Mouse (Mus musculus) myocyte (in vitro differentiated cells): ENCODE measurements around the gene Kcna1. TPM values are rescaled to one million over a fixed set of nuclear protein-coding genes. Genes with fewer than 3 reads are reported as not detected.

Experiments used
- H3K27me3 ChIP-seq: one replicate; pipeline ENCODE4 v1.6.1; 2011; ENCODE audit not compliant: control insufficient read depth, insufficient read depth, insufficient read length
- H3K36me3 ChIP-seq: one replicate; pipeline ENCODE4 v1.6.1; 2011; ENCODE audit not compliant: control insufficient read depth, insufficient read depth
- H3K4me2 ChIP-seq: one replicate; pipeline ENCODE4 v1.6.1; 2011; ENCODE audit warnings: low read depth, control low read depth
- H3K4me3 ChIP-seq: one replicate; pipeline ENCODE4 v1.5.1; 2011; ENCODE audit warnings: mild to moderate bottlenecking, control low read depth, moderate library complexity
- H3K79me2 ChIP-seq: one replicate; pipeline ENCODE4 v1.6.1; 2011; ENCODE audit not compliant: control insufficient read depth, insufficient read depth
- H3ac ChIP-seq: one replicate; pipeline ENCODE4 v1.6.1; 2011; ENCODE audit not compliant: control insufficient read depth, insufficient read length
- CEBPB ChIP-seq: IDR thresholded peaks from 2 replicates; pipeline ENCODE4 v1.6.1; 2011; ENCODE audit warnings: mild to moderate bottlenecking, moderate library complexity; ENCODE audit not compliant: poor library complexity, insufficient read depth, severe bottlenecking
- E2F4 ChIP-seq: IDR thresholded peaks from one replicate; pipeline ENCODE4 v1.6.1; 2011; ENCODE audit warnings: mild to moderate bottlenecking, control low read depth, moderate library complexity; ENCODE audit not compliant: insufficient read depth
- MAX ChIP-seq: IDR thresholded peaks from one replicate; pipeline ENCODE4 v1.6.1; 2011; ENCODE audit warnings: low read depth, mild to moderate bottlenecking, control low read depth
- MYOD1 ChIP-seq, 3 experiments: IDR thresholded peaks; one replicate each; pipeline ENCODE4 v1.6.1; 2011; ENCODE audit warnings: control low read depth in 2 of 3, low read depth in 2 of 3, mild to moderate bottlenecking in 2 of 3, moderate library complexity in 1 of 3; ENCODE audit not compliant: insufficient read length in 2 of 3, control insufficient read depth in 1 of 3
- MYOG ChIP-seq, 3 experiments: IDR thresholded peaks; one replicate each; pipeline ENCODE4 v1.6.1; 2011; ENCODE audit warnings: control low read depth in 2 of 3, low read depth in 2 of 3, mild to moderate bottlenecking in 2 of 3; ENCODE audit not compliant: insufficient read length in 2 of 3, control insufficient read depth in 1 of 3, insufficient read depth in 1 of 3
- POLR2A ChIP-seq: IDR thresholded peaks from one replicate; pipeline ENCODE4 v1.6.1; 2011; ENCODE audit warnings: low read depth, mild to moderate bottlenecking, control low read depth, moderate library complexity; ENCODE audit not compliant: insufficient read length
- POLR2AphosphoS2 ChIP-seq: IDR thresholded peaks from one replicate; pipeline ENCODE4 v1.6.1; 2011; ENCODE audit warnings: low read depth, control low read depth; ENCODE audit not compliant: insufficient read length
- REST ChIP-seq: IDR thresholded peaks from one replicate; pipeline ENCODE4 v1.6.1; 2011; ENCODE audit warnings: mild to moderate bottlenecking, control low read depth, moderate library complexity; ENCODE audit not compliant: insufficient read depth, insufficient read length
- SRF ChIP-seq: IDR thresholded peaks from one replicate; pipeline ENCODE4 v1.6.1; 2011; ENCODE audit warnings: low read depth; ENCODE audit not compliant: control insufficient read depth, insufficient read length
- TCF12 ChIP-seq: IDR thresholded peaks from one replicate; pipeline ENCODE4 v1.6.1; 2011; ENCODE audit warnings: mild to moderate bottlenecking, control low read depth; ENCODE audit not compliant: poor library complexity, insufficient read depth, severe bottlenecking
- TCF3 ChIP-seq: IDR thresholded peaks from one replicate; pipeline ENCODE4 v1.6.1; 2011; ENCODE audit warnings: low read depth, control low read depth; ENCODE audit not compliant: insufficient read length
- USF1 ChIP-seq: IDR thresholded peaks from one replicate; pipeline ENCODE4 v1.6.1; 2011; ENCODE audit warnings: low read depth, mild to moderate bottlenecking, control low read depth, moderate library complexity
- polyA plus RNA-seq: library from polyadenylated mRNA; unstranded; fragments of >200 nt; fragmentation: generic; extraction: Trizol; gene quantifications from one replicate; pipeline ENCODE4 v1.2.1, GENCODE M21; 2012; ENCODE audit warnings: missing spikeins

Kcna1 gene
- not detected for polyA plus RNA-seq

DNA sequence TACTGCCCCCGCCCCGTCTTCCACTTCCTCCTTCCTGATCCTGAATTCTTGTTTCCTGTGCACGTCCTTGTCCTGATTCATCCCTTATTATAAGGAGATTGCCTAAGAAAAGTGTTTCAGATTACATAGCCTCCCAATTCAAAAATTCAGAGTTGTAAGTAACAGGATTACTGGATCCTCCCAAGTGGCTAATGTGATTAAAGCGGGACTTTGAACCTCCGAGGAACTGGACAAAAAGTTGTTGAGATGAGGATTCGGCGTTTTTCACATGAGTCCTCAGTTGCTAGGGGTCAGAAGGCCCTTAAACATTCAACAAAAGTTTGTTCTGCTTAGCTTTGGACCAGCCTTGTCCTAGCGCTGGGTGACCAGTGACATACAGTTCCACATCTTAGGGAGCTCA is at the start of gene Kcna1:
Gene Kcna1, minus strand, starts transcription at position 4 of the 400 bp plus-strand sequence.
- Histone ChIP-seq H3K36me3 (no peaks in the 10 kb centered on the region), H3K4me3 (no peak within 1 kb of the TSS), H3K27me3 (peaks cover 72% of the 10 kb centered on the region), H3K4me2 (no peak within 1 kb of the TSS), H3K79me2 (no peaks in the 10 kb centered on the region), H3ac (no peak within 1 kb of the TSS)
- TF ChIP-seq SRF (no peak), POLR2A (no peak), CEBPB (no peak), MAX (no peak), POLR2AphosphoS2 (no peak), MYOG (IDR thresholded peaks at IDR 0.05; ENCODE audit: control insufficient read depth in 1 of 3, insufficient read depth in 1 of 3, insufficient read length in 2 of 3, low read depth in 2 of 3) (no peak)

DNA sequence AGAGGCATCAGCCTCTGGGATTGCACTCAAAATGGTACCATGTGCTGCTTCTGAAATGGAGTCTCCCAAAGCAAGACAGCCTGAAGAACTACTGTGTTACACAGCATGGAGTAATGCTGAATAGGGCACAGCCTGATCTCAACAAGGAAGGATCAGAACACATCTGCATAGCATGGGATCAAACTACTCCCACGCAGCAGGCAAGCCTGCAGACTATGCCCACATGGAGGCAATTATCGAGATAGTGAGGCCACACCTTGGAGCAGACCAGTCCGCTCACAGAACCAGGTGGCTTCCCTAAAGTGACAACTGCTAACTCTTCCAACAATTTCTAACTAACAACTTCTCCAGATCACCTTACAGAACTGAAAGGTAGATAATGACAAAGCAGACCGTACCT is 40.9 kb upstream of the Kcna1 start:
- no peak overlapping the region for H3ac ChIP-seq
- no peaks in the 10 kb centered on the region for H3K79me2 ChIP-seq
- no peaks in the 10 kb centered on the region for H3K36me3 ChIP-seq
- H3K4me3 ChIP-seq = no peak overlapping the region
- H3K4me2 ChIP-seq = no peak overlapping the region
- no peak for TF ChIP-seq CEBPB
- TF ChIP-seq MAX = no peak
- no peak for TF ChIP-seq E2F4
- H3K27me3 ChIP-seq = no peaks in the 10 kb centered on the region

DNA sequence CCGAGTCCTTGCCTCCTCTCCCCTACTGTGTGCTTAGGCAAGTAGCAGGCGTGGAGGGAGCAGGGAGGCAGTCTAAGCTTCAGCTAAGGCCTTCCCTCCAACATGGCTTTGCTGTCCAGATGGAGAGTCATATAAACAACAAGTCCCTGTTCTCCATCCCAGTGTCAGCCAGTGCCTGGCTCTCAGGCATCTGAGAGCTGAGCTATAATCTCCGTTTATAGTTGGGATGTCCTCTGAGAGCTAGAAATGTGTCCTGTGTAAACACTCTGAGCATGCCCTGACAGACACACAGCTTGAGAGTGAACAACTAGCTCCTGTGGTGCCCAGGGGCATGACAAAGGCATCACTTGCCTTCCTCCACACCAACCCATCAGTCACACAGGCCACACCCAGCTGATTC is 39.0 kb upstream of the Kcna1 start:
- Histone ChIP-seq H3K4me2 (no peak overlapping the region), H3K79me2 (no peaks in the 10 kb centered on the region), H3ac (no peak overlapping the region), H3K4me3 (no peak overlapping the region), H3K36me3 (no peaks in the 10 kb centered on the region), H3K27me3 (no peaks in the 10 kb centered on the region)
- no peak for TF ChIP-seq TCF12
- no peak for TF ChIP-seq REST
- no peak for TF ChIP-seq TCF3
- no peak for TF ChIP-seq CEBPB
- TF ChIP-seq MAX = no peak
- no peak for TF ChIP-seq USF1
- TF ChIP-seq MYOG (IDR thresholded peaks at IDR 0.05; ENCODE audit: control insufficient read depth in 1 of 3, insufficient read depth in 1 of 3, insufficient read length in 2 of 3, low read depth in 2 of 3) = no peak
- TF ChIP-seq POLR2AphosphoS2 = no peak
- TF ChIP-seq POLR2A = no peak

DNA sequence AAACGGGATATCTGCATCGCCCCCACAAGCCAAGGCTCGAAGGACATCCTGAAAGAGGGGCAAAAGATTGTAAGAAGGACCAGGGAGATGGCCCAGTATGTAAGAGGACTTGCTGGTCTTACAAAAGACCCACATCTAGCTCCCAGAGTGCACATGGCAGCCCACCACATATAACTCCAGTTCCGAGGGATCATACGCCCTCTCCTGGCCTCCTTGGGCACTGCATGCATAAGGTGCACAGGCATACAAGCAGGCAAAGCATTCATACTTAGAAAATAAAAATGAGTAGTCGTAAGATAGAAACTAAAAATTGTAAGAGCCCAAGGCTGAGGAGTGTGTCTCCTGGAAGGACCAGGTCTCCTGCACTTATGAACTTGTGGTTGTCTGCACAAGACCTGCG is 32.8 kb upstream of the Kcna1 start:
- H3ac ChIP-seq = no peak overlapping the region
- H3K27me3 ChIP-seq = peaks cover 9% of the 10 kb centered on the region
- no peak for TF ChIP-seq SRF
- no peak for TF ChIP-seq MYOG (IDR thresholded peaks at IDR 0.05; ENCODE audit: control insufficient read depth in 1 of 3, insufficient read depth in 1 of 3, insufficient read length in 2 of 3, low read depth in 2 of 3)
- TF ChIP-seq MYOD1 (IDR thresholded peaks at IDR 0.05; ENCODE audit: control insufficient read depth in 1 of 3, insufficient read length in 2 of 3, low read depth in 2 of 3) = no peak
- no peak for TF ChIP-seq TCF3
- no peak for TF ChIP-seq REST
- TF ChIP-seq CEBPB = no peak
- TF ChIP-seq POLR2AphosphoS2 = no peak
- TF ChIP-seq POLR2A = no peak
- no peak for TF ChIP-seq USF1
- TF ChIP-seq TCF12 = no peak
- TF ChIP-seq MAX = no peak
- no peak for TF ChIP-seq E2F4
- no peak overlapping the region for H3K4me2 ChIP-seq
- H3K4me3 ChIP-seq = no peak overlapping the region
- no peaks in the 10 kb centered on the region for H3K79me2 ChIP-seq
- no peaks in the 10 kb centered on the region for H3K36me3 ChIP-seq

DNA sequence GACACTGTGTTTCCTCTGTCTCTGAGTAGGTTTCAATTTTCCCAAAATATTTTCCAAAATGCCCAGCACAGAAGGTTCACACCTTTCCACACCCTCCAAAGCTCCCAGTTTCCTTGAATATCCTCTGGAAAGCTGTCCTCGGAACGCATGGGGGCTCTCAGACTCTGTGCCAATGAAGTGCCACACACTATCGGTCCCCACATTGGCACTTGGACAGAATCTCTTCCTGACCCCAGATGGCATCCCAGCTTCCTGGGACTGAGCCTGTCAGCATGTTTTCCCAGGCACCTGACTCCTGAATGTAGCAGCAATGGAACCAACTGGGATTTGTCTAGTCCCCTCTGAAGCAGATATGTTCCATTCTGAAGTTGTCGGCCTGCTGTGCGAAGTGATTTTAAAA is 20.8 kb upstream of the Kcna1 start:
- H3K79me2 ChIP-seq = no peaks in the 10 kb centered on the region
- H3K36me3 ChIP-seq = no peaks in the 10 kb centered on the region
- H3K27me3 ChIP-seq = peaks cover 5% of the 10 kb centered on the region
- H3K4me2 ChIP-seq = no peak overlapping the region
- TF ChIP-seq CEBPB (no peak), POLR2A (no peak), MYOD1 (IDR thresholded peaks at IDR 0.05; ENCODE audit: control insufficient read depth in 1 of 3, insufficient read length in 2 of 3, low read depth in 2 of 3) (no peak), USF1 (no peak), MAX (no peak), MYOG (IDR thresholded peaks at IDR 0.05; ENCODE audit: control insufficient read depth in 1 of 3, insufficient read depth in 1 of 3, insufficient read length in 2 of 3, low read depth in 2 of 3) (no peak), TCF12 (no peak), E2F4 (no peak), TCF3 (no peak), SRF (no peak), POLR2AphosphoS2 (no peak), REST (no peak)
- H3K4me3 ChIP-seq = no peak overlapping the region
- H3ac ChIP-seq = no peak overlapping the region
